In the genomic region with DNA sequence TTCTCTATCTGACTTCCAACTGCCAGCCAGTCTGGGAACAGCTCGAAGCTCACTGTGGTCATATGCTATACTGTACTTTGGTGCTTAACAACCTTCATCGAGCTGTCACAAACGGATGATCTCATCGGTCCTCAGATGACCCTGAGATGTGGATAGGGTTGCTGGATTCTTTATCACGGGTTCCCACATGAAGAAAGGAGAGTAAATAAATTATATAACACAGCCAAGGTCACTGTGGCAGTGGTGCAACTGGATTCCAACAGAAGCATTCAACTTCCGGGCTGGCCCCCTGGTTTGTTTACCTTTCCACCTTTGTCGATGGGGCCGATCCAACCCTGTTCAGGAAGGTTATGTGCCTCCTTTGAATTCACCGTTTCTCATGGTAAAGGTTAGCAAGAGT, we compare ENCODE assay signal across 7 mouse cellular contexts.
DNase-seq lines count a peak whose midpoint lies in the region; ATAC-seq and TF ChIP-seq lines count a peak whose summit lies in the region.

No protein-coding gene starts in this region.

- no peaks in the 10 kb centered on the region for H3K27me3 ChIP-seq in intestine, postnatal 0 days (replicated peaks; ENCODE audit: control insufficient read depth, insufficient read depth, low read length)
- no peaks in the 10 kb centered on the region for H3K27me3 ChIP-seq in liver, postnatal 0 days (ENCODE audit: insufficient read depth, low read length)
- H3K27me3 ChIP-seq in forebrain, embryonic 11.5 days (ENCODE audit: control insufficient read depth, insufficient read depth, low read length), result no peaks in the 10 kb centered on the region

- no peak overlapping the region for H3K4me2 ChIP-seq in intestine, postnatal 0 days (replicated peaks; ENCODE audit: low read depth)
- peak overlapping the region; percentile 8; the same call in 1 of the 2 replicates for H3K4me2 ChIP-seq in liver, postnatal 0 days (ENCODE audit: low read depth, low read length)
- no peak overlapping the region for H3K4me2 ChIP-seq in forebrain, embryonic 11.5 days (ENCODE audit: low read depth, low read length, severe bottlenecking)

- no peaks in the 10 kb centered on the region for H3K9me3 ChIP-seq in intestine, postnatal 0 days (ENCODE audit: control insufficient read depth)
- H3K9me3 ChIP-seq in liver, postnatal 0 days (ENCODE audit: low read length), result no peaks in the 10 kb centered on the region
- H3K9me3 ChIP-seq in forebrain, embryonic 11.5 days (ENCODE audit: control insufficient read depth, low read length), result no peaks in the 10 kb centered on the region

- peak; percentile 17 for DNase-seq in MN1 (ENCODE audit: low spot score)
- DNase-seq in adrenal gland, adult 8-10 months, result peak; percentile 85
- peak; percentile 62 for DNase-seq in liver, postnatal 0 days
- no peak for DNase-seq in spleen, postnatal 14 days (ENCODE audit: low spot score in 2 of 2)
- DNase-seq in forebrain, embryonic 11.5 days (ENCODE audit: low spot score), result no peak

- H3K36me3 ChIP-seq in intestine, postnatal 0 days (ENCODE audit: control insufficient read depth, insufficient read depth), result no peaks in the 10 kb centered on the region
- H3K36me3 ChIP-seq in liver, postnatal 0 days (replicated peaks; ENCODE audit: insufficient read depth, low read length), result no peaks in the 10 kb centered on the region
- no peaks in the 10 kb centered on the region for H3K36me3 ChIP-seq in forebrain, embryonic 11.5 days (ENCODE audit: control insufficient read depth, insufficient read depth, low read length)

- H3K27ac ChIP-seq in intestine, postnatal 0 days (ENCODE audit: low read depth, low read length), result peak overlapping the region; percentile 82
- H3K27ac ChIP-seq in liver, postnatal 0 days (ENCODE audit: low read depth), result peak overlapping the region; percentile 52; the same call in 1 of the 2 replicates
- no peak overlapping the region for H3K27ac ChIP-seq in forebrain, embryonic 11.5 days (ENCODE audit: low read depth, low read length)

- no peak overlapping the region for H3K9ac ChIP-seq in intestine, postnatal 0 days (ENCODE audit: low read depth, low read length)
- H3K9ac ChIP-seq in liver, postnatal 0 days (replicated peaks), result no peak overlapping the region
- H3K9ac ChIP-seq in forebrain, embryonic 11.5 days (ENCODE audit: low read length), result no peak overlapping the region

- H3K4me3 ChIP-seq in intestine, postnatal 0 days (ENCODE audit: low read depth, low read length), result no peak overlapping the region
- H3K4me3 ChIP-seq in liver, postnatal 0 days (ENCODE audit: low read depth, low read length), result no peak overlapping the region
- no peak overlapping the region for H3K4me3 ChIP-seq in forebrain, embryonic 11.5 days (ENCODE audit: low read depth, low read length)

- ATAC-seq in intestine, postnatal 0 days, result peak; percentile 98
- ATAC-seq in liver, postnatal 0 days, result peak; percentile 99
- ATAC-seq in forebrain, embryonic 11.5 days (replicated peaks; ENCODE audit: low FRiP score), result no peak
- no peak for ATAC-seq in cerebellum, adult (ENCODE audit: insufficient number of reproducible peaks, low FRiP score, low TSS enrichment)

- TF ChIP-seq CTCF in intestine, postnatal 0 days (IDR thresholded peaks at IDR 0.05; ENCODE audit: low read depth), result no peak
- no peak for TF ChIP-seq CTCF in liver, postnatal 0 days (IDR thresholded peaks at IDR 0.05; ENCODE audit: low read depth)

- H3K4me1 ChIP-seq in intestine, postnatal 0 days (replicated peaks; ENCODE audit: control insufficient read depth, insufficient read depth, low read length), result 0 out of 2 replicates have a peak, but pooled peaks cover 2% of the 10 kb centered on the region
- H3K4me1 ChIP-seq in liver, postnatal 0 days (ENCODE audit: insufficient read depth), result peaks cover 10% of the 10 kb centered on the region; the same call in 1 of the 2 replicates
- no peaks in the 10 kb centered on the region for H3K4me1 ChIP-seq in forebrain, embryonic 11.5 days (replicated peaks; ENCODE audit: control insufficient read depth, insufficient read depth, low read length)

- peak; percentile 87 for TF ChIP-seq EP300 in liver, postnatal 0 days (IDR thresholded peaks at IDR 0.05; ENCODE audit: low read depth)

- 14% methylated on average over 9 of the region's 9 CpGs for WGBS in intestine, postnatal 0 days
- 21% methylated on average over 9 of the region's 9 CpGs for WGBS in liver, postnatal 0 days (ENCODE audit: insufficient replicate concordance)
- 79% methylated on average over 9 of the region's 9 CpGs for WGBS in forebrain, embryonic 11.5 days

Comparison
In these comparisons a context has a peak if more than half of its experiments do, and no peak if none do; other contexts are left out.
1. DNase-seq: peak in MN1 (single experiment), adrenal gland, adult 8-10 months (single experiment) and liver, postnatal 0 days (single experiment); none in spleen, postnatal 14 days (0 of 2) and forebrain, embryonic 11.5 days (single experiment).
2. ATAC-seq: peak in intestine, postnatal 0 days (single experiment) and liver, postnatal 0 days (single experiment); none in forebrain, embryonic 11.5 days (single experiment) and cerebellum, adult (single experiment).